Mouse (Mus musculus): Measurements from ENCODE around the gene Lims1. TPM values are rescaled to one million over a fixed set of nuclear protein-coding genes. Genes with fewer than 3 reads are reported as not detected.

Gene Lims1
- polyA plus RNA-seq, 1 experiment from 2014 or later, result 143 TPM

DNA sequence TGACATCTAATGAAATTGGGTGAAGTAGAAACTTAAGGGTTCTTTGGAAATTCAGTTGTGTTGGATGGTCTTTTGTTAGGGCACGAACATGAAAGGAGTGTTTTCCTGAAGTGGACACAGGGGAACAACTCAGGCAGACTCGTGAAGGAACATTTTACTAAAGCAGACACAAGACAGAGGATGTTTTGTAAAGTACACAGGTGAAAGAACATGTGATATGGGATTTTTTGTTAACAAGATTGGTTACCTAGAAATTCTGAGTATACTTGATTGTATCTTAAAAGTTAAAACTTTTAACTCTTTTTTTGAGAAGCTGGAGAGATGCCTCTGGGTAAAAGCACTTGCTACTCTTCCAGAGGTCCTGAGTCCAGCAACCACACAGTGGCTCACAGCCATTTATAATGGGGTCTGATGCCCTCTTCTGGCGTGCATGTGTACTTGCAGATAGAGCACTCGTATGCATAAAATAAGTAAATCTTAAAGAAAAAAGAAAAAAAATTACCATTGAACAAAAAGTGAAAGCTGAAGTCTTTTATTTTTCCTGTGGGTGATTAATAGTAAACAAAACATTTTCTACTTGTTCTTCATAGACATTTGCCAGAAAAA, 54.4 kb downstream of the Lims1 start:
- H3K9ac ChIP-seq (ENCODE audit: low read depth, low read length), result no peak overlapping the region
- no peak overlapping the region for H3K27ac ChIP-seq
- no peaks in the 10 kb centered on the region for H3K27me3 ChIP-seq (ENCODE audit: insufficient read depth, low read length)
- H3K4me3 ChIP-seq (replicated peaks; ENCODE audit: low read depth, low read length), result no peak overlapping the region
- DNase-seq (ENCODE audit: low spot score), result peak; percentile 87
- H3K4me1 ChIP-seq (replicated peaks; ENCODE audit: insufficient read depth, low read length), result peaks cover 2% of the 10 kb centered on the region; the same call in 1 of the 2 replicates
- H3K4me2 ChIP-seq (ENCODE audit: low read length), result no peak overlapping the region
- no peaks in the 10 kb centered on the region for H3K36me3 ChIP-seq (ENCODE audit: insufficient read depth, low read length)
- TF ChIP-seq CTCF (IDR thresholded peaks at IDR 0.05; ENCODE audit: low read depth), result peak; percentile 84
- WGBS, result 34% methylated on average over 4 of the region's 4 CpGs
- H3K9me3 ChIP-seq (replicated peaks; ENCODE audit: low read length), result no peaks in the 10 kb centered on the region
- no peak for ATAC-seq (replicated peaks; ENCODE audit: low FRiP score, low read depth)

GRCm38 (mm10) chr10:58378380-58378779, 55.1 kb downstream of the Lims1 start:
- 62% methylated on average over 1 of the region's 1 CpGs for WGBS
- Histone ChIP-seq H3K27me3 (ENCODE audit: insufficient read depth, low read length) (no peaks in the 10 kb centered on the region), H3K9ac (ENCODE audit: low read depth, low read length) (no peak overlapping the region), H3K27ac (no peak overlapping the region), H3K4me2 (ENCODE audit: low read length) (no peak overlapping the region), H3K4me1 (replicated peaks; ENCODE audit: insufficient read depth, low read length) (peaks cover 5% of the 10 kb centered on the region; the same call in 1 of the 2 replicates), H3K36me3 (ENCODE audit: insufficient read depth, low read length) (no peaks in the 10 kb centered on the region), H3K4me3 (replicated peaks; ENCODE audit: low read depth, low read length) (no peak overlapping the region), H3K9me3 (replicated peaks; ENCODE audit: low read length) (no peaks in the 10 kb centered on the region)
- DNase-seq (ENCODE audit: low spot score), result no peak
- no peak for TF ChIP-seq CTCF (IDR thresholded peaks at IDR 0.05; ENCODE audit: low read depth)
- no peak for ATAC-seq (replicated peaks; ENCODE audit: low FRiP score, low read depth)

GRCm38 (mm10) chr10:58379699-58380098, 56.4 kb downstream of the Lims1 start:
- ATAC-seq (replicated peaks; ENCODE audit: low FRiP score, low read depth) (no peak), DNase-seq (ENCODE audit: low spot score) (no peak)
- no peak overlapping the region for H3K9ac ChIP-seq (ENCODE audit: low read depth, low read length)
- H3K4me1 ChIP-seq (replicated peaks; ENCODE audit: insufficient read depth, low read length), result peaks cover 5% of the 10 kb centered on the region; the same call in 1 of the 2 replicates
- no peak overlapping the region for H3K4me2 ChIP-seq (ENCODE audit: low read length)
- 100% methylated on average over 1 of the region's 1 CpGs for WGBS
- no peaks in the 10 kb centered on the region for H3K9me3 ChIP-seq (replicated peaks; ENCODE audit: low read length)
- no peak overlapping the region for H3K4me3 ChIP-seq (replicated peaks; ENCODE audit: low read depth, low read length)
- no peaks in the 10 kb centered on the region for H3K36me3 ChIP-seq (ENCODE audit: insufficient read depth, low read length)
- TF ChIP-seq CTCF (IDR thresholded peaks at IDR 0.05; ENCODE audit: low read depth), result no peak
- no peaks in the 10 kb centered on the region for H3K27me3 ChIP-seq (ENCODE audit: insufficient read depth, low read length)
- no peak overlapping the region for H3K27ac ChIP-seq

- no peak overlapping the region for H3K9ac ChIP-seq (ENCODE audit: low read depth, low read length)
- H3K27me3 ChIP-seq (ENCODE audit: insufficient read depth, low read length), result no peaks in the 10 kb centered on the region
- no peak for TF ChIP-seq CTCF (IDR thresholded peaks at IDR 0.05; ENCODE audit: low read depth)
- DNase-seq (ENCODE audit: low spot score), result no peak
- H3K36me3 ChIP-seq (ENCODE audit: insufficient read depth, low read length), result no peaks in the 10 kb centered on the region
- H3K27ac ChIP-seq, result 0 out of 2 replicates have a peak overlapping the region, but pooled peaks have one; percentile 54
- ATAC-seq (replicated peaks; ENCODE audit: low FRiP score, low read depth), result no peak
- H3K4me3 ChIP-seq (replicated peaks; ENCODE audit: low read depth, low read length), result no peak overlapping the region
- no peak overlapping the region for H3K4me2 ChIP-seq (ENCODE audit: low read length)
- no peaks in the 10 kb centered on the region for H3K9me3 ChIP-seq (replicated peaks; ENCODE audit: low read length)
- H3K4me1 ChIP-seq (replicated peaks; ENCODE audit: insufficient read depth, low read length), result peaks cover 5% of the 10 kb centered on the region; the same call in 1 of the 2 replicates
- whole genome bisulfite sequencing, result 81% methylated on average over 1 of the region's 1 CpGs
These were observed 58.6 kb downstream of the Lims1 start for GRCm38 (mm10) chr10:58381904-58382303.

- Histone ChIP-seq H3K36me3 (ENCODE audit: insufficient read depth, low read length) (no peaks in the 10 kb centered on the region), H3K27ac (peak overlapping the region; percentile 54; the same call in 1 of the 2 replicates), H3K4me2 (ENCODE audit: low read length) (no peak overlapping the region), H3K9me3 (replicated peaks; ENCODE audit: low read length) (no peaks in the 10 kb centered on the region), H3K4me3 (replicated peaks; ENCODE audit: low read depth, low read length) (no peak overlapping the region), H3K4me1 (replicated peaks; ENCODE audit: insufficient read depth, low read length) (peaks cover 5% of the 10 kb centered on the region; the same call in 1 of the 2 replicates), H3K9ac (ENCODE audit: low read depth, low read length) (no peak overlapping the region), H3K27me3 (ENCODE audit: insufficient read depth, low read length) (no peaks in the 10 kb centered on the region)
- 17% methylated on average over 3 of the region's 3 CpGs for WGBS
- ATAC-seq (replicated peaks; ENCODE audit: low FRiP score, low read depth) (no peak), DNase-seq (ENCODE audit: low spot score) (peak; percentile 66)
- peak; percentile 26; the same call in 1 of the 2 replicates for TF ChIP-seq CTCF (IDR thresholded peaks at IDR 0.05; ENCODE audit: low read depth)
These were observed 59.4 kb downstream of the Lims1 start for GRCm38 (mm10) chr10:58382621-58383101.

DNA sequence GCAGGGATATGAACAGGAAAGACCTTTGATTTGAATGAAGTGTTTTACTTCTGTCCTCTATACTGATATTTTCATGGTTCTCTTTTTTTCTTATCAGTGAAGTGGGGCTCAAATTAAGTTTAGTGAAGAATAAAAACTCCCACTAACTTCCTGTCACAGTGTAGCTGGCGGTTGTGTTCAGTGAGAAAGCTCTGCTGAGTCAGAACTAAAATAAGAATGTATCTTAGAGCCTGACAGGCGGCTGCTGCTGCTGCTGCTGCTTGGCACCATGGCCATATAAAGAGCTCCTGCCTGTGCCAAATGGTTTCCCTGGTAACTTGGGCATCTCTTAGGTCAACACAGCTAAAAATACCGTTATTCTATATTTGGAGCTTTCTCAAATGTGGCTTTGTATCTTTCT, 60.0 kb downstream of the Lims1 start:
- no peak for TF ChIP-seq CTCF (IDR thresholded peaks at IDR 0.05; ENCODE audit: low read depth)
- H3K27ac ChIP-seq, result 0 out of 2 replicates have a peak overlapping the region, but pooled peaks have one; percentile 54
- DNase-seq (ENCODE audit: low spot score) (peak; percentile 71), ATAC-seq (replicated peaks; ENCODE audit: low FRiP score, low read depth) (no peak)
- H3K27me3 ChIP-seq (ENCODE audit: insufficient read depth, low read length), result no peaks in the 10 kb centered on the region
- no peaks in the 10 kb centered on the region for H3K36me3 ChIP-seq (ENCODE audit: insufficient read depth, low read length)
- no peaks in the 10 kb centered on the region for H3K9me3 ChIP-seq (replicated peaks; ENCODE audit: low read length)
- H3K9ac ChIP-seq (ENCODE audit: low read depth, low read length), result no peak overlapping the region
- H3K4me2 ChIP-seq (ENCODE audit: low read length), result no peak overlapping the region
- peaks cover 5% of the 10 kb centered on the region; the same call in 1 of the 2 replicates for H3K4me1 ChIP-seq (replicated peaks; ENCODE audit: insufficient read depth, low read length)
- H3K4me3 ChIP-seq (replicated peaks; ENCODE audit: low read depth, low read length), result no peak overlapping the region
- 20% methylated on average over 3 of the region's 3 CpGs for WGBS
